Mouse (Mus musculus) granulocyte monocyte progenitor cell, adult 5-6 weeks (primary cell): ENCODE measurements at regions not wholly inside any gene's neighbourhood (a gene's known extent, or its start where the extent isn't known, plus 50 kb on each side); places are given as distances from the start of the nearest gene placed in this dataset.

Experiments
- ATAC-seq: replicated peaks from 2 replicates; pipeline ENCODE4 v1.8.0; 2016; ENCODE audit warnings: mild to moderate bottlenecking, moderate TSS enrichment, inconsistent platforms; ENCODE audit not compliant: poor library complexity, severe bottlenecking

GRCm38 (mm10) chr4:134990651-134991050 lies 60.0 kb downstream of the Syf2 start:
- ATAC-seq = no peak

- ATAC-seq = no peak
Observed at GRCm38 (mm10) chr4:134993526-134994122, 62.9 kb downstream of the Syf2 start.

- ATAC-seq = no peak
Observed at GRCm38 (mm10) chr4:134994205-134994604, 63.5 kb downstream of the Syf2 start.

- no peak for ATAC-seq
Observed at GRCm38 (mm10) chr4:134994648-134995047, 64.0 kb downstream of the Syf2 start.

- ATAC-seq = no peak
Observed at GRCm38 (mm10) chr4:134995052-134995451, 64.4 kb downstream of the Syf2 start.

- no peak for ATAC-seq
Observed at GRCm38 (mm10) chr4:134996121-134996520, 65.4 kb downstream of the Syf2 start.

- ATAC-seq = peak; percentile 57
Observed at GRCm38 (mm10) chr4:134997461-134998434, 67.0 kb downstream of the Syf2 start.

GRCm38 (mm10) chr4:134998928-134999658 lies 68.4 kb downstream of the Syf2 start:
- peak; percentile 18; the same call in 1 of the 2 replicates for ATAC-seq

GRCm38 (mm10) chr4:135002091-135002925 lies 71.6 kb downstream of the Syf2 start:
- peak; percentile 58 for ATAC-seq

- ATAC-seq = no peak
Observed at GRCm38 (mm10) chr4:135011365-135011764, 80.7 kb downstream of the Syf2 start.

GRCm38 (mm10) chr4:135012945-135013344 lies 82.2 kb downstream of the Syf2 start:
- 0 out of 2 replicates have a peak, but pooled peaks have one; percentile 8 for ATAC-seq

GRCm38 (mm10) chr4:135013932-135014331 lies 83.2 kb downstream of the Syf2 start:
- ATAC-seq = no peak

GRCm38 (mm10) chr4:135018018-135018417 lies 87.3 kb downstream of the Syf2 start:
- ATAC-seq = peak; percentile 81

- no peak for ATAC-seq
Observed at GRCm38 (mm10) chr4:135019120-135019519, 88.4 kb downstream of the Syf2 start.

- ATAC-seq = no peak
Observed at GRCm38 (mm10) chr4:135020262-135020991, 89.7 kb downstream of the Syf2 start.

GRCm38 (mm10) chr4:135023200-135023599 lies 92.5 kb downstream of the Syf2 start:
- no peak for ATAC-seq

- ATAC-seq = no peak
Observed at GRCm38 (mm10) chr4:135025802-135026201, 94.7 kb upstream of the Runx3 start.

GRCm38 (mm10) chr4:135027136-135027535 lies 93.3 kb upstream of the Runx3 start:
- no peak for ATAC-seq

GRCm38 (mm10) chr4:135029723-135030122 lies 90.7 kb upstream of the Runx3 start:
- peak; percentile 58 for ATAC-seq
